Mouse (Mus musculus): ENCODE measurements around the gene Magt1. TPM values are rescaled to one million over a fixed set of nuclear protein-coding genes. Genes with fewer than 3 reads are reported as not detected.
A peak's percentile ranks its signal among the peaks of the same experiment; 100 is the strongest.

Magt1 gene
- 35.4 and 36.3 TPM in 2 replicates for polyA plus RNA-seq (2016; fragmentation: Nextera tagmentation; extraction: Ambion mirVana)

DNA sequence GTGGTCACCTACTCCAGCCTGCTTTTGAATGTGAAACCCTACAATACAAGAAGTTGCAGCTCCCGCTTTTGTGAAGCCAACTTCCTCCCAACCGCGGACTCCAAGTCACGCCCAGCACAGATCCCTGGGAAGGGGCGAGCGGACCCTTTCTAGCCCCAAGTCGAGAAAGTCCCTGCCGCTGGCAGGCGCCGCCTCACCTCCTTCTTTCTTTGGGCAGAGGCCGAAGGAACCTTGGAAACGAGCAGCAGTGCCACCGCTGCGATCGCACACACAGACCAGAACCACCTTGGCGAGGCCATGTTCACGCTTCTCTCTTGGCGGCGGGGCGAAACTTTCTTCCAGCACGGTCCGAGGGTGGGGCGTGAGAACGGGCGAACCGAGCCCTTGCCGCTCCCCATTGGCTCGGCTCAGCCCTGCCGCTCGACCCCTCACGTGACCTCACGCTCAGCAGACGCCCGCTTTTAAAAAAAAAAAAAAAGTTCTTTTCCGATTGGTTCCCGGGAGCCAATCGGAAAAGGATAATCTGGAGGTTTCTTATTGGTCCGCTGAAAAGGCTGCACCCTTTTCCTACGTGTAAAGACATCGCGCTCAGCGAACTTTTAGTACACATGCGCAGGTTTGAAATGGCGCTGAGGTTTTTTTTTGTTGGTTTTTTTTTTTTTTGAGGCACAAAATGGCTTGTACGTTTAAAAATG lies at the start of gene Magt1:
Gene Magt1 (minus strand): TSS at position 442 of the 695 bp plus-strand sequence.
- peak within 1 kb of the TSS; percentile 68 for H3K4me3 ChIP-seq
- 11% methylated on average over 45 of the region's 45 CpGs for WGBS (ENCODE audit: insufficient replicate concordance)
- H3K9ac ChIP-seq = peak within 1 kb of the TSS; percentile 72
- H3K27ac ChIP-seq = peak within 1 kb of the TSS; percentile 90
- H3K4me1 ChIP-seq = peaks cover 19% of the 10 kb centered on the region
- H3K36me3 ChIP-seq = 0 out of 2 replicates have a peak, but pooled peaks cover 2% of the 10 kb centered on the region
- H3K9me3 ChIP-seq (replicated peaks) = no peaks in the 10 kb centered on the region
- peak; percentile 95 for ATAC-seq
- no peaks in the 10 kb centered on the region for H3K27me3 ChIP-seq (replicated peaks)
- peak within 1 kb of the TSS; percentile 70 for H3K4me2 ChIP-seq

DNA sequence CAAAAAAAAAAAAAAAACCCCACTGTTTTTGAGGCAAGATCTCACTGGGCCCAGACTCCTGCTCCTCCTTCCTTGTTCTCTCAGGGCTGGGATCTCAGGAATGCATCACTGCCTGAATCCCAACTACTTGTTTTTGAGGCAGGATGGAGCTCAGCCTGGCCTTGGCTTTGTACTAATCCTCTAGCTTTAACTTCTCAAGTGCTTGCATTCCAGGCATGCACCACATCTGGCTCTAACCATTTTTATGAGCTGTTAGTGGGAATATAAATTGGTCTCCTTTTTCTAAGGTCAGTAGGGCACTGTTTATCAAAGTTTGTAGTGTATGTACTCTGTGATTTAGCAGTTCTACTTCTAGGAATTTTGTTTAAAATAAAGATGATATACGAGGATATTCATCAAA lies 36.5 kb upstream of the Magt1 start:
- WGBS (ENCODE audit: insufficient replicate concordance) = 64% methylated on average over 1 of the region's 1 CpGs

DNA sequence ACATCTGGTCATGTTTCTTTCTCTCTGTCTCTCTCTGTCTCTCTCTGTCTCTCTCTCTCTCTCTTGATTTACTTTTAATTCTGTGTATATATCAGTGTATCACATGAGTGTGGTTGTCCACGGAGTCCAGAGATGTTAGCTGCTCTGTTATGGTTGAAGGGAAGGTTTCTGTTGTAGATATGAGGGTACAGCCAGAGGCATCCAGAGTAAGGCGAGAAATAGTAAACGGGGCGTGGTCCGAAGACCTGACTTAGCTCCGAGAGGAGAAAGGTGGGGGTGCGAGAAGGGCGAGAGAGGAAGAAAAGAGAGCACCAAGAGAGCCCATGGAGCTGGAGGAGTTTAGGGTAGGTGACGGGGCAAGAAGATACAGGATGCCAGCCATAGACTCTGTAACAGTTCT lies 34.2 kb upstream of the Magt1 start:
- Histone ChIP-seq H3K4me3 (no peak overlapping the region), H3K4me2 (peak overlapping the region; percentile 32), H3K27ac (0 out of 2 replicates have a peak overlapping the region, but pooled peaks have one; percentile 30), H3K9me3 (replicated peaks) (no peaks in the 10 kb centered on the region), H3K9ac (no peak overlapping the region), H3K27me3 (replicated peaks) (no peaks in the 10 kb centered on the region), H3K36me3 (no peaks in the 10 kb centered on the region), H3K4me1 (peaks cover 35% of the 10 kb centered on the region)
- ATAC-seq = peak; percentile 56
- WGBS (ENCODE audit: insufficient replicate concordance) = 35% methylated on average over 9 of the region's 9 CpGs

More for the DNA sequence above, 36.5 kb upstream of the Magt1 start:
- H3K27ac ChIP-seq = no peak overlapping the region
- ATAC-seq = no peak
- H3K4me1 ChIP-seq = peaks cover 29% of the 10 kb centered on the region
- no peaks in the 10 kb centered on the region for H3K36me3 ChIP-seq
- no peak overlapping the region for H3K4me3 ChIP-seq
- no peaks in the 10 kb centered on the region for H3K9me3 ChIP-seq (replicated peaks)
- no peak overlapping the region for H3K4me2 ChIP-seq
- H3K27me3 ChIP-seq (replicated peaks) = no peaks in the 10 kb centered on the region
- no peak overlapping the region for H3K9ac ChIP-seq

DNA sequence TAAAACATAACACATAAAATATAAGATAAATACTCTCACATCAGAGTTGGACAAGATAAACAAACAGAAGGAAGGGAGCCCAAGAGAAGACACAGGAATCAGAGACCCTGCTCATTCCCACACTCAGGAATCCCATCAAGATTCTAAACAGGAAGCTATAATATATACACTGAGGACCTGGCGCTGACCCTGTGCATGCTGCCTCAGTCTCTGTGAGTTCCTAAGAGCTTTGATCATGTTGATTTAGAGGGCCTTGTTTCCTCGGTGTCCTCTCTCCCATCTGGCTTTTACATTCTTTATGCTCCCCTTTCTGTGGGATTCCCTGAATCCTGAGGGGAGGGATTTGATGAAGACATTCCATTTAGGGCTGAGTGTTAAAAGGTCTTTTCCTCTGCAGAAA lies 33.7 kb upstream of the Magt1 start:
- no peaks in the 10 kb centered on the region for H3K27me3 ChIP-seq (replicated peaks)
- no peaks in the 10 kb centered on the region for H3K9me3 ChIP-seq (replicated peaks)
- no peak for ATAC-seq
- no peak overlapping the region for H3K4me3 ChIP-seq
- H3K4me2 ChIP-seq = peak overlapping the region; percentile 32
- H3K27ac ChIP-seq = 0 out of 2 replicates have a peak overlapping the region, but pooled peaks have one; percentile 30
- 54% methylated on average over 2 of the region's 2 CpGs for WGBS (ENCODE audit: insufficient replicate concordance)
- H3K4me1 ChIP-seq = peaks cover 35% of the 10 kb centered on the region
- no peak overlapping the region for H3K9ac ChIP-seq
- no peaks in the 10 kb centered on the region for H3K36me3 ChIP-seq

DNA sequence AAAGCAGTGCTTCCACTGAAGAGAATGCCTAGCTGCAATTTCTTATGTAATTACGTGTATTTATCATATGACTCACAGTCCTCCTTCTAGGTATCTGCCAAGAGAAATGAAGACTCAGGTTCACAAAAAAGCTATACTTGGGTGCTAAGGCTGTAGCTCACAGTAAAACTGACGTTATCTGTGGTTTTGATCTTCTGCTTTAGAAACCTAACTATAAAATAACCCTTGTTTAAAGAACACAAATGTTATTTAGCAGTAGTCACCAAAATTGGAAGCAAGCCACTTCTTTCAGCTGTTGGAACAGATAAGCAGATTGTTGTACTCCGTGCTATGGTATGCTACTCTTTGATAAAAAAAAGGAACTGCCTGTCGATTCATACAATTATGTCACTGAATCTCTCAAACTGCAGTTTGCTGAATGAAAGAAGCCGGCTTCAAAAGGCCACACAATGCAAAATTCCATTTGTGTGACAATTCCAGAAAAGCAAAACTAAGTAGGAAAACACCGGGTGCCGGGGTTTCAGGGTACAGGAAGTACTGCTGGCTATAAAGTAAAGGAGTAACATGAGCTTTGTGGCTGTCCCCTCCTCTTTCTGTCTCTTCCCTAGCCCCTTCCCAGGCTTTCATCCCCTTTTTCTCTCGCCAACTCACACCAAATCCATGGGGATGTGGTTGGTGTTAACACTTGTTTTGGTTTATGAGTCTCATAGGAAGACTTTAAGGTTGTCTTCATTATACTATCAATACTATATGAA lies 32.3 kb upstream of the Magt1 start:
- H3K27me3 ChIP-seq (replicated peaks) = no peaks in the 10 kb centered on the region
- WGBS (ENCODE audit: insufficient replicate concordance) = 22% methylated on average over 8 of the region's 8 CpGs
- H3K9ac ChIP-seq = no peak overlapping the region; the same call in 1 of the 2 replicates
- peak overlapping the region; percentile 27; the same call in 1 of the 2 replicates for H3K27ac ChIP-seq
- no peaks in the 10 kb centered on the region for H3K36me3 ChIP-seq
- H3K4me3 ChIP-seq = no peak overlapping the region
- peak; percentile 81 for ATAC-seq
- H3K4me1 ChIP-seq = peaks cover 35% of the 10 kb centered on the region
- H3K9me3 ChIP-seq (replicated peaks) = no peaks in the 10 kb centered on the region
- H3K4me2 ChIP-seq = peak overlapping the region; percentile 50

DNA sequence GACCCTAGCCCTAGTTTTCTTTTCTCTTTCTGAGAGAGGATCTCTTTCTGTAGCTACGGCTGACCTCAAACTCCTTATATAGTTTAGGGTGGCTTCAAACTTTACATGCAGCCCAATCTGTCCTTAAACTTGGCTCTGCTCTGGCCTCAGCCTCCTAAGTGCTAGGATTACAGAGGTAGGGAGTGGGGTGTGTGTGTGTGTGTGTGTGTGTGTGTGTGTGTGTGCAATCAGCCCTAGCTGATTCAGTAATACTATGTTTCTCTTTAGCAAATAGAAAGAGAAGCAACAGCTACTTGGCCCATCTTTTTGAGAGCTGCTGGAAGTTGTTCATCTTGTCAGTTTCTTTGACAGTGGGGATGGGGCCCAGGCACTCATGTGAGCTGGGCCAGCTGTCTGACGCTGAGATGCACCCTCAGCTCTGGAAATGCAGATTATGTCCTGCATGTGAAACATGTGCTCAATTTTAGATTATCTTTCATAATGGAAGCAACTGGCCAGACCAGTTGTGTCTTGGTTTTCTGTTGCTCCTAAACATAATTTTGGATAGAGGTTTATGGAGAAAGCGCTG lies 25.6 kb upstream of the Magt1 start:
- Histone ChIP-seq H3K4me2 (no peak overlapping the region), H3K9me3 (replicated peaks) (no peaks in the 10 kb centered on the region), H3K36me3 (no peaks in the 10 kb centered on the region), H3K27ac (no peak overlapping the region), H3K4me3 (no peak overlapping the region), H3K27me3 (replicated peaks) (no peaks in the 10 kb centered on the region), H3K4me1 (peaks cover 14% of the 10 kb centered on the region; the same call in 1 of the 2 replicates), H3K9ac (no peak overlapping the region)
- 69% methylated on average over 3 of the region's 3 CpGs for WGBS (ENCODE audit: insufficient replicate concordance)
- ATAC-seq = no peak

DNA sequence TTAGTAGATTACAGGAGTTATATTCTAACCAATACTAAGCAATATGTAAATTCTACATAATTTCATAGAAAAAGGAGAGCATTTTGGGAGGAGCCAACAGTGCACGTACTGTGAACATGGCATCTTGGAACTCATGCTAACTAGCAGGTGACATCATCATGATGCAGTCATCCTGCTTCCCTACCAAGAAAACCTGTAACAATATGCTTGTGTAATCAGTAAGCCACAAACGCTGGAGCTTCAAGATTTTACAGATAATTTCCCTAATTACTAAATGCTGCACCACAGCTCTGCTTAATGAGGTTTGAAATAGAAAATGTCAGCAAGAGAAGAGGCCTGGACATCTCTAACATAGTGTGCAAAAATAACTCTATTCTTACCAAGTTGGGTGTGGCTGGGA lies 24.0 kb upstream of the Magt1 start:
- peaks cover 13% of the 10 kb centered on the region; the same call in 1 of the 2 replicates for H3K4me1 ChIP-seq
- H3K27ac ChIP-seq = no peak overlapping the region
- H3K9ac ChIP-seq = no peak overlapping the region
- H3K4me3 ChIP-seq = no peak overlapping the region
- no peak for ATAC-seq
- H3K36me3 ChIP-seq = no peaks in the 10 kb centered on the region
- no peaks in the 10 kb centered on the region for H3K9me3 ChIP-seq (replicated peaks)
- 48% methylated on average over 2 of the region's 2 CpGs for WGBS (ENCODE audit: insufficient replicate concordance)
- no peaks in the 10 kb centered on the region for H3K27me3 ChIP-seq (replicated peaks)
- no peak overlapping the region for H3K4me2 ChIP-seq

DNA sequence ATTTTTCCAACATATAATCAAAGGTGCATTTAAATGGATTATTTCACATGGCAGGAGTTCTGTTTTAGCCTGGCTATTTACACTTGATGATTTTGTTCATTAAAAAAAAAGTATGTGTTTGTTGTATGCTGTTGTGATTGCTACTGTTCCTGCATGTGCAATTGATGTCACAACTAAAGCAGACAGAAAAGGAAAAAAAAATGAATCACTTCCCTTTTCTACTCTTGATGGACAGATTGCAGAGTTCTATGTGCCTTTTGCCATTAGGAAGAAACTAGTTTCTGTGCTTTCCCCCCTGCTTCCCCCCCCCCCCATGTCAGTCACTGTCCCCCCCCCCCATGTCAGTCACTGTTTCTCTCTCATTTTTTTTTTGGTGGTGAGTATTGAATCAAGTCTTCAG lies 19.4 kb upstream of the Magt1 start:
- Histone ChIP-seq H3K27me3 (replicated peaks) (no peaks in the 10 kb centered on the region), H3K36me3 (no peaks in the 10 kb centered on the region), H3K27ac (no peak overlapping the region), H3K9me3 (replicated peaks) (no peaks in the 10 kb centered on the region), H3K4me3 (no peak overlapping the region), H3K9ac (no peak overlapping the region), H3K4me1 (peaks cover 6% of the 10 kb centered on the region; the same call in 1 of the 2 replicates), H3K4me2 (no peak overlapping the region)
- ATAC-seq = no peak

DNA sequence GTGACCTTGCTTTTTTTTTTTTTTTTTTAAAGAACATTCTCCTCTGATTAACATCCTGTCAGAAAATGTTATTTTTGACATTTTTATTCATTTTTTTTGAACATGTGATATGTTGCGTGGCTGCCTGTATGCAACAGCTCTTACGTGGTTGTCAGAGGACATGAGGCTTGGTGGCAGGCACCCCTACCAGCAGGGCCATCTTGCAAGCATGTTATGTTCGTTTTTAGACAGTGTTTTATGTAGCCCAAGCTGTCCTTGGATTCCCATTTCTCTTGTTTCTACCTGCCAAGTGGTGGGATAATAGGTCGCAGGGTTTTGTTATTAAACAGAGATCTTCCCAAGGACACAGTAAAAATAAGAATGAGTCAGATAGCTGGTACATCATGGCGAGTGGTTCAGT lies 18.5 kb upstream of the Magt1 start:
- Histone ChIP-seq H3K4me1 (peaks cover 5% of the 10 kb centered on the region; the same call in 1 of the 2 replicates), H3K9ac (no peak overlapping the region), H3K27ac (no peak overlapping the region), H3K27me3 (replicated peaks) (no peaks in the 10 kb centered on the region), H3K9me3 (replicated peaks) (no peaks in the 10 kb centered on the region), H3K4me3 (no peak overlapping the region), H3K36me3 (no peaks in the 10 kb centered on the region), H3K4me2 (no peak overlapping the region)
- WGBS (ENCODE audit: insufficient replicate concordance) = 72% methylated on average over 5 of the region's 5 CpGs
- ATAC-seq = no peak

DNA sequence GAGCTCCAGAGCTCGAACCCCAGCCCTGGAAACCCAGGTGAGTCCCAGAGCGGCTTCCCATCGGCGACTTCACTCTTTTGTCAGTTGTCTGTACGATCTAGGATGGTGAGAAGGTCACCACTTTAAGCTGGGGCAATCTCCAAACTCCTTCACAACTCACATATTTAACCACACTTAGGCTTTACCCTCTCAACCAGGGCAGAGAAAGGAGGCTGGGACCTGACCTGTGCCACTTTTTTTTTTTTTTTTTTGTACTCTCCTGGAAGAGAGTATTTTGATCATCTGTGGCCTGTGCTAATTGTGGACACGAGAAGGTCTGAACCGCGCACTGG lies 15.6 kb upstream of the Magt1 start:
- Histone ChIP-seq H3K36me3 (no peaks in the 10 kb centered on the region), H3K4me3 (peak overlapping the region; percentile 62), H3K4me2 (peak overlapping the region; percentile 66), H3K27me3 (replicated peaks) (no peaks in the 10 kb centered on the region), H3K9me3 (replicated peaks) (no peaks in the 10 kb centered on the region), H3K9ac (peak overlapping the region; percentile 73), H3K4me1 (peaks cover 3% of the 10 kb centered on the region; the same call in 1 of the 2 replicates), H3K27ac (peak overlapping the region; percentile 71)
- peak; percentile 47 for ATAC-seq
- WGBS (ENCODE audit: insufficient replicate concordance) = 3% methylated on average over 8 of the region's 8 CpGs

DNA sequence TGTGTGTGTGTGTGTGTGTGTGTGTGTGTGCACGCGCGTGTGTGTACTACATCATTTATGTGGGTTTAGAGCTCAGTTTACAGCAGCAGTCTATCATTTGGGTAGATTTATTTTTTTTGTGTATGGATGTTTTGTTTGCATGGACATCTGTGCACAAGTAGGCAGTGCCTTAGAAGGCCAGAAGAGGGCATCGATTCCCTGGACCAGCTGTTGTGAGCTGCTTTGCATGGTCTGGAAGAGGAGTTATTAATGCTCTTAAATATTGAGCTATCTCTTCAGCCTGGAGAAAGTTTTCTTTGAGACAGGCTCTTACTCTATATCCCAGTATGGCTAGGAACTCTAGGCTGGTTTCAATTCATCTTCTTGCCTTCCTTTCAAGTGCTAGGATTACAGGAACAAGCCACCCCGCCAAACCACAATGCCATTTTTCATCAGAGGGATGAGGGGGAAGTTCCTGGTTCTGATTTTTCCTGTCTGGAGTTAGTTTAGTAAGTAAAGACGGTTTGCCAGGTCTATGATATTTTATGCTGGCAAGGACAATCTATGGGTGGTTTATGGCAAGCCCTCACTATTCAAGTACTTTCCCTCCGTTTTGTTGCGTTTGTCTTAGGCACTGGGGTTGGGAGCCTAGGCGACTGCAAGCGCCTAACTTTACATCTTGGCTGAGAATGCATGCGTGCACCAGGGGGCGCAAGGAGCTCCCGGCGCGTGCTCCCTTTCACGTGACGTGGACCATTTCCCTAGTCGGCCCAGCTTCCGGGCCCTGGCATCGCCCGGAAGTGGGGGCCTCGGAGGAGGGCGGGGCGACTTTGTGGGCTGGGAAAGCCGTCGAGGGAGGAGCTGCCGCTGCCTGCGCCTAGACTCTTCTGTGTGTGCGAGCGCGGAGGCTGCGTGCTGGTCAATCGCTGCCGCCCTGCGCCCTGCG lies 15.0 kb upstream of the Magt1 start, which contains the start of gene Atp7a:
Gene Atp7a (plus strand): TSS at position 859 of the 925 bp plus-strand sequence.
- peak within 1 kb of the TSS; percentile 73 for H3K9ac ChIP-seq
- H3K4me3 ChIP-seq = peak within 1 kb of the TSS; percentile 62
- H3K27me3 ChIP-seq (replicated peaks) = no peaks in the 10 kb centered on the region
- 13% methylated on average over 36 of the region's 36 CpGs for WGBS (ENCODE audit: insufficient replicate concordance)
- H3K9me3 ChIP-seq (replicated peaks) = no peaks in the 10 kb centered on the region
- peaks cover 3% of the 10 kb centered on the region; the same call in 1 of the 2 replicates for H3K4me1 ChIP-seq
- ATAC-seq = peak; percentile 99
- H3K4me2 ChIP-seq = peak within 1 kb of the TSS; percentile 66
- H3K27ac ChIP-seq = peak within 1 kb of the TSS; percentile 71
- H3K36me3 ChIP-seq = peaks cover 4% of the 10 kb centered on the region; the same call in 1 of the 2 replicates

Measured in liver, embryonic 12.5 days (tissue).